Mouse (Mus musculus): Measurements from ENCODE around the gene Dmgdh.

Gene Dmgdh

DNA sequence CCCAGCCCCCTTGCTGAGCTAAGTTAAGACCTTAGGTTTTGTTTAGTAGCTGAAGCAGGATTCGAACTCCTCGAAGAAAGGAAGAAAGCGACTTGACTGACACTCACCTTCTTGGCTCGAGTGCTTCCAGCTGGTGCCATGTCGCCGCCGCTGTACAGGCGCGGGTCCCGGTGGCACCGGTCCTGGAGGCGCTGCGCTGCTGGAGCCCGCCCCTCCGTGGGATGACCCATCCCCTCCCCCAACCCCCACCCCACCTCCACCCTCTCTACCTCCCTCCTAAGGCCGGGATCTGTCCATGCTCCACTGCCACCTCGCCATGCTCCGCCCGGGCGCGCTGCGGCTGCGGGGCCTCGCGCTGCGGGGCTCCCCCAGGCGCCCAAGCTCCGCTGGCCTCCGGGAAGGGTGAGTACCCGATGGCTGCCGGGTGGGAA lies at the start of gene Dmgdh, which contains the start of gene Bhmt2:
Gene Dmgdh (plus strand): TSS at position 303 of the 431 bp plus-strand sequence.
Gene Bhmt2 (minus strand): TSS at position 172 of the 431 bp plus-strand sequence.
- ATAC-seq (ENCODE audit: insufficient number of reproducible peaks, low FRiP score, low TSS enrichment): no peak

DNA sequence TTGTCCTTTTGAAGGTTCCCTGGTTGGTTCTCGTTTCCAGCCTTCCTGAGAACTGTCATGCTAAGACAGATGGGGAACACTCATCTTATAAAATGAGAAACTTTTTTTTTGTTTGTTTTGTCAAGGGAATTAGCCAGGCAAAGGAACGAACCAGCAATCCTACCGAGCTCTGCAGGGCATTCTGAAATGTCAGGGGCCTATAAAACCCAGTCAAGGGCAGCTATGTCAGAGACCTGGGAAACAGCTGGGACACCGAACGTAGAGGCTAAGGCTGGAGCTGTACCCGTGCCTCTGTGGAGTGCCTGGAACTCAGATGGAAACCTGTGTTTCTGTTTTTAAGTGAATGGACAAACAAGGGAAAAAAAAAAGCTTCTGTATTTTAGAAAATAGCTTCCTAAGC lies 45.4 kb upstream of the Dmgdh start:
- ATAC-seq (ENCODE audit: insufficient number of reproducible peaks, low FRiP score, low TSS enrichment): no peak

DNA sequence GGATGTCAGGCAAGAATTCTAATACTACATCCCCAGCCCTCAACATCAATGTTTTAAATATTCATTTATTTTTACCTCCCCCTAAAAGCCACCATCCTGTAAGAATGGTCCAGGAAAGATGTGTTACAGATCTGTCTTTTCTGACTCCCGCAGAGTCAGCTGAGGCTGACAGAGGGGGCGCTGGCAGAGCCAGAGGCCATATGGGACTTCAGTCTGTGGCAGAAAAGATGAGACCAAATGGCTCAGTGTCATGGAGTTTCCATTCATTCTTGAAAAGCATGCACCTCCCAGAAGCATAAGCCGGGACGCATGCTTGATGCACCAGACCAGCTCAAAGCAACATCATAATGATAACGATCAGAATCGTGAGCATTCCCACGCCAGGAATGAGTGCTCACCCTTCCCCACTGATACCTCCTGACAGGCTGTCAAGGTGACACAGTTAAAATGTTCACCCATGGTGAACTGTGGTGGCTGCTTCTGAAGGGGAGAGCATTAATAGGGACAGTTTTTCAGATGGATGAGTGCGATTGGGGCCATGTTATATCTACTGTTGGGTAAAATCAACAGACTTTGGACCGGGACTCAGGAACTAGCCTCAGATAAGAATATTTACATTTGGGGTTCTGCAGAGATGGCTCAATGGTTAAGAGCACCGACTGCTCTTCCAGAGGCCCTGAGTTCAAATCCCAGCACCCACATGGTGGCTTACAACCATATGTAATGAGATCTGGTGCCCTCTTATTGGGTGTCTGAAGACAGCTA lies 43.1 kb upstream of the Dmgdh start:
- ATAC-seq (ENCODE audit: insufficient number of reproducible peaks, low FRiP score, low TSS enrichment): peak; percentile 60; the same call in 1 of the 2 replicates

DNA sequence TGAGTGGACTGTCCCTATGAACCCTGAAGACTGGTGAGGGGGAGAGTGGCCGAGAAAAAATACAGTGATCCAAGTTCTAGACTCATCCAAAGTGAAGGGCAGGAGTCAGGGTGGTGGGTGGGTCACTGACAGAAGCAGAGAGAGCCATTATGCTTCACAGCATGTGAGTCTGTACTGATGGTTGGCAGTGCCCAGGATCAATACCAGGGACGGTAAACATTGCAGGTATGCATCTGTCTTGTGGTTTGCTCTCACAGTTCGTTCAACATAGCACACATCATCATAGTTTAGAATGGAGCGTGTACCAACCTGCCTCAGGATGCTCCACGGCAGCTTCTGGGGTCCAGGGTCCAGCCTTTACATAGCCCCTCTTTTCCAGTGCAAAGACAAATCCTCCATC lies 41.3 kb upstream of the Dmgdh start:
- no peak for ATAC-seq (ENCODE audit: insufficient number of reproducible peaks, low FRiP score, low TSS enrichment)

DNA sequence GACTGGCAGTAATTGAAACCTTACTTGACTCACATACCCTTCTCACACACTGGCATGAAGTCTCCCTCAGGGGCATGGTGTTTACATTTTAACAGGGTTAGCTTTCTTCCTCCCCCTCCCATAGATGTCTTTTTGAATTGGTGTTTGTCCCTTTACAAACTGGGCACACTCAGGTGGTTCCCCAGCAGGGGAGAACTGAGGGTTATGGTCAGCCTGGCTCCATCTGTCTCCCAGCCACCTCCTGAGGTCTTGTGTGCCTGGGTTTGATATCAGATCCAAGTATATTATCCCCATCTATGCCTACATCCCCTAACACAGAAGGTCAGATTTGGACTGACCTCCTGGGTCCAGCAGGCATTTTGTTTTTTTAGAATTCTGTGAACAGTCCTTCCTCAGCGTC lies 37.7 kb upstream of the Dmgdh start:
- ATAC-seq (ENCODE audit: insufficient number of reproducible peaks, low FRiP score, low TSS enrichment): 0 out of 2 replicates have a peak, but pooled peaks have one; percentile 38

DNA sequence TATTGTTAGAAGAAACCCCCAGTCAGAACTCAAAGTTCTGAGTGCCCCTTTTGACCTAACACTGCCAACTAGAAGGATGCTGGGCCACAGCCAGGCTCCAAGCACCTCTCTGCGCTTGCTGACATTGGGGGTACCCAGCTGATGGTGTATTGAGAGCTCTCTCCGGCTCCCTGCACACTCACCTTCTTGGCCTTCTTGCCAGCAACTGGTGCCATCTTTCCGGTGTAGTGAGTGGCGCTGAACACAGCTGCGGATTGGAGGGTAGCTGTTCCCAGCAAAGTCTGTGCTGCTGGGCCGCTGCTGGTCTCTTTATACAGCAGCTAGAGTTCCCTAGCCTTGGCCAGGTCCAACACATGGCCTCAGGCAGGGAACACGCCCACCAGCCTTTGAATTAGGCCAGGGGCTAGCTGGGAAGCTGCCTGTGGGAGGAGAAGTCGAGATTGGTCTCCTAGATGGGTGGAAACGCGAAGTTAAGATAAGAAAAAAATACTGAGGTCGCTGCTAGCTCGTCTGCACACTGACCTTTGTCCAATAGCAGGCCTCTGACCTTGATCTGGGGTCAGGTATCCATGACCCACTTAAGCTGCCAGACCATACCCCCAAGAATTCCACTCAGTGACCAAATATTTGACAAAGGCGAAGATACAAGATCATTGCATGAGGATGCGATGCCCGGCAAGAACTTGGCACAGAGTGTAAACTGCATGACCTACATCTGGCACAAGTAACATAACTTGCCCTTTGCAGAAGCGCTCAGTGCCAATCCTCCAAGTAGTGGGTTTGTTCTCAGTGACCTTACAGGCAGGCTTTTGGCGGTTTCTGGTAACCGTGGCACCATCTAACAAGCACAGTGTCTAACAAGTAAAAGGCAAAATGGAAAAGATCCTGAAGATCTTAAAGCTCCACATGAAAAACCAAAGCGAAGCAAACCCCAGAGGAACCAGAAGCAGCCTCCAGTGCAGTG lies 36.7 kb upstream of the Dmgdh start, which contains the start of gene Bhmt:
Gene Bhmt (minus strand): TSS at position 680 of the 964 bp plus-strand sequence.
- no peak for ATAC-seq (ENCODE audit: insufficient number of reproducible peaks, low FRiP score, low TSS enrichment)

DNA sequence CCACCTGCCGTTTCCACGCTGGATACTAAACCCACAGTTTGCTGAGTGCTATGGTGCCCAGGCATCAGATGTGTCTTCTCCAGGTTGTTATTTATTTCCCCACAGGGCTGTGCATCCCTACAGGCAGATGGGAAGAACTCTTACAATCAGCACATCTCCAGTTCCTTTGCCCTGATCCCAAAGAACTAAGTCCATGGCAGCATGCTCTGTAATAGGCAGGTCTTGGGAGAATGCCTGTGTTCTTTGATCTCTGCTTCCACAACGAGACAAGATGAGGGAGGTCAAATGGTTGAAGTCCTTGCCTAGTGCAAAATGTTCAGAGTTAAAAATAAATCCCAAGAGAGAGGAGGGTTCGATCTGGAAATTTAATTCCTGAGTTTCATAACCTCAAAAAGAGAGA lies 34.6 kb upstream of the Dmgdh start:
- ATAC-seq (ENCODE audit: insufficient number of reproducible peaks, low FRiP score, low TSS enrichment): no peak

DNA sequence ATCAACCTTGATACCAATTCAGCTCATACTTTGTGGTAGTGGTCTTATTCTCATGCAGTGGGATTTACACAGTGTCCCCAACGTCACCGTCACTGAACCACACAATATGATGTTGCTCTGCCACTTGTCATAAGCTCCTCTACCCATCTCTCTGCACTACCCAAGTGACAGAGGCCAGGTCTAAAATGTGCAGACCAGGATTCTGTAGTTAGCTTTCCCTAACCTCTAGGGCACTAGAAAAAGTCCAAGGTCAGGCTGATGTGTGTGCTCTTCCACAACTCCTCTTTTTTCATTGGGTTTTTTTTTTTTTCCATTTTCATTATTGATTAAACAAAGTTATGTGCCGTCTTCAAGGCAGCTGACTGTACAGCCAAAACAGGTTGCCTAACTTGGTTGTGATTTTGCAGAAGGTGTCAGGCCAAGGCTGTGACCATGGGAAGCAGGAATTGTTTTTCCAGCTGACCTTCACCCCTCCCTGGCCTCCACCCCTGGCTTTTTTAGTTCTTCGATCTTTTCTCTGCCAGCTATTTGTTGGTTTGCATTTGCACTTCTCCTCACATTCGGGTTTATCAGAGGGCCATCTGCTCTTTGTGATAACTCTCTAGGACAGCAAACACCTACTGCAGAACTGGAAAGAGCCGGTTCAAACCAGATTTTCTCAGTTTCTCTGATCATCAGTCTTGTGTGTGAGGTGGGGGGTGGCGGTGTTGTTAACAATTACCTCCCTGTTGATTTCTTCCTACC lies 25.7 kb upstream of the Dmgdh start:
- no peak for ATAC-seq (ENCODE audit: insufficient number of reproducible peaks, low FRiP score, low TSS enrichment)

DNA sequence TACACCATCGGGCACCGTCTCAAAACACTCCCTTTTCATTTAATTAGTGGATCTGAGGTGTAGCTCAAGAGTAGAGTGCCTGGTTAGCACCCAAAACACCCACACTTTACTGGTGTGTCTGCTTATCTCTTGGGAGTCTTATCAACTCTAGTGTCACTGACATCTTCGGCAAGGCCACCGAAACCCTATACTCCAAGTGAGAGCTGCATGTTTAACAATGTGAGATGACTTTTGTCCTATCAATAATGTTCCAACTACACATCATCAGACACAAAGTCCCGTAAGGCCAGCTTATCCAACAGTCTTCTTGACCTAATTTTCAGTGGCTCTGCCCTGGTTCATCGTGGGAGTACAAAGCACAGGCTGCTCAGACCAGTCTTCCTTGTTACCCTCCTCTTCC lies 20.9 kb upstream of the Dmgdh start:
- ATAC-seq (ENCODE audit: insufficient number of reproducible peaks, low FRiP score, low TSS enrichment): no peak

DNA sequence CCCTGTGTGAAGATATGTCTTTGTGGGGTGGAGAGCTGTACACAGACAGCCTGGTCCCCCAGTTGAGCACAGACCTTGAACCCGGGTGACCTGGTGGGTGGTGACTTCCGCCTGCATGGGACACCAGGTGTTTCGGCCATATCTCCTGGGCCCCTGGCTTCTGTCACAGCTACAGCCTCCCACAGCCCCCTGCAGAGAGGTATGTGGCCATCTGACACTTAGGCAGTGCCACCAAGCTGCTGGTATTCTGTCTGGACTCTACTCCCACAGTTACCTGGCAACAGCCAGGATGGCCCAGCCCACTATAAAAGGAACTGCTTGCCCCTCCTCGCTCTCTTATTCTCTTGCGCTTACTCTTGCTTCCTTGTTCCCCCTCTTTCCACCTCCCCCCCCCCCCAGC lies 16.3 kb upstream of the Dmgdh start:
- ATAC-seq (ENCODE audit: insufficient number of reproducible peaks, low FRiP score, low TSS enrichment): 0 out of 2 replicates have a peak, but pooled peaks have one; percentile 40

DNA sequence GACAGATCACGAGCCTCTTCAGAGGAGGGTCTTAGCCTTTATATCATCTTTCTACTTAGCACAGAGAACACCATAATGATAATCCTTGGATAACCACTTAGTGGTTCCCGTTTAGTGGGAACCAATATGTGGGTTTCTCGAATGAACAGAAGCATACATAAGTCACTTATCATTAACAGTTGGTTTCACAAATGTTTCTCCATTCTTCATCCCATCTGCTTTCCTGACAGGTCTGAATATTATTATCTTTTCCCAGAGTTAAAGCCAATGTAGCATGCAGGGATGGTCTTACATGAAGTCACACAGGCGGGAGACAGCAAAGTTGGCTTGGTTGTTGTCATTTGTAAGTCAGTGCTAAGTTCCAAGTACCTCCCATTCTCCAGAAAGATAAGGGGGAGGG lies 6.6 kb upstream of the Dmgdh start:
- no peak for ATAC-seq (ENCODE audit: insufficient number of reproducible peaks, low FRiP score, low TSS enrichment)

DNA sequence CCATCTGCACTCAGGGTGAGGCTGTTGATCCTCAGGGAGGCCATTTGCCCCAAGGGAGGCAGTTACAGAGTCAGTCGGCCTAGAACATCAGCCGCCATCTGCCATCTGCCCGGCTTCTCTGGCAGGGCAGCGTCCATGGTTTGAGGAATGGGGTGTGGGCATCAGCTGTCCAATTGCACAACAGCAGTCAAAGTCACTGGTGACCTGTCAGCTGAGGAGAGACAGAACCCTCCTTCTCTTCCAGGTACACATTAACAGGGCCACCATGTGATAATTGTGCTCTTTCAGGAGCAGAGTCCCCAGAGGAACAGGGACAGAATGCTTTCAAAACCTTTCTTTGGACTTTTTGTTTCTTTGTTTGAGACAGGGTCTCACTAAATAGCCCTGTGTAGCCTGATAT lies 1.9 kb upstream of the Dmgdh start:
- no peak for ATAC-seq (ENCODE audit: insufficient number of reproducible peaks, low FRiP score, low TSS enrichment)

DNA sequence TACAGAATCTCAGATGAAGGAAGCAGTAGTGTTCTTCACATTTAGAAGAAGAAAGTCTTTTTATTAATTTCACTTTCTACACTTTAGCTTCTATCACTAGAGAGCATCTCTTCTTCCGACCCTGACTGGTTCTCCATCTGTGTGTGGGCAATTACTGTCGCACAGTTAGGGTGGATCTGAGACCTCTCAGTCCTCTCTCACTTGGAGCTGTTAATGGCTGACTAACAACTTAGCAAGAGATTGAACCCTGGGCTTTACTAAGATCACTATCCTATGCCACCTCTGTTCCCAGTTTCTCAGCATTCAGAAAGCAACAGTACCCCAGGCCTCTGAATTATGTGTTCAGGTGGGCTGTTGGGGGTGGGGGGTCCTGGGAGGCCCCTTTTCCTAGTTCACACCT lies 937 bp upstream of the Dmgdh start:
- no peak for ATAC-seq (ENCODE audit: insufficient number of reproducible peaks, low FRiP score, low TSS enrichment)

DNA sequence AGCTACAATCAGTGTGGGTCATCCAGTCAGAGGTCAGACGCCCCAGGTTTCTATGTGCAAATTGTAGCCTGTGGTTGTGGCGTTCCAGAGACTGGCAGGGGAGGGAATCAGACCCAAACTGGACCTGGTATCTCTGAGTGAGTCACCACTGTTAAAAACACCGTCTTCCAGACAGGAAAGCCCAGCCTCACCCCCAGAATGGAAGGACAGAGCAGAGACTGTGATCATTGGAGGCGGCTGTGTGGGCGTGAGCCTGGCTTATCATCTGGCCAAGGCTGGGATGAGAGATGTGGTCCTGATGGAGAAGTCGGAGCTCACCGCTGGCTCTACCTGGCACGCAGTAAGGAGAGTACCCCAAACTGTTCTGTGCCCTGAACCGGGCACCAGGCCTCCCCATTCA lies 2.6 kb downstream of the Dmgdh start:
- ATAC-seq (ENCODE audit: insufficient number of reproducible peaks, low FRiP score, low TSS enrichment): no peak

DNA sequence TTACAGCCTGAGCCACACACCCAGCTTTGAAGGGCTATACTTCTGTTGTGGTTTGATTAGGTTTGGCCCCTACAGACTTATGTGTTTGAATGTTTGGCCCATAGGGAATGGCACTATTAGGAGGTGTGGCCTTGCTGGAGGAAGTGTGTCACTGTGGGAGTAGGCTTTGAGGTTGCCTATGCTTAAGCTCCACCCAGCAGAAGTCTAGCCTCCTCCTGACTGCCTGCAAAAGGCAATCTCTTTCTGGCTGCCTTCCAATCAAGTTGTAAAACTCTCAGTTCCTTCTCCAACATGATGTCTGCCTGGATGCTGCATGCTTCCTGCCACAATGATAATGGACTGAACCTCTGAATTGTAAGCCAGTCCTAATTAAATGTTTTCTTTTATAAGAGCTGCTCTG lies 9.1 kb downstream of the Dmgdh start:
- ATAC-seq (ENCODE audit: insufficient number of reproducible peaks, low FRiP score, low TSS enrichment): no peak

DNA sequence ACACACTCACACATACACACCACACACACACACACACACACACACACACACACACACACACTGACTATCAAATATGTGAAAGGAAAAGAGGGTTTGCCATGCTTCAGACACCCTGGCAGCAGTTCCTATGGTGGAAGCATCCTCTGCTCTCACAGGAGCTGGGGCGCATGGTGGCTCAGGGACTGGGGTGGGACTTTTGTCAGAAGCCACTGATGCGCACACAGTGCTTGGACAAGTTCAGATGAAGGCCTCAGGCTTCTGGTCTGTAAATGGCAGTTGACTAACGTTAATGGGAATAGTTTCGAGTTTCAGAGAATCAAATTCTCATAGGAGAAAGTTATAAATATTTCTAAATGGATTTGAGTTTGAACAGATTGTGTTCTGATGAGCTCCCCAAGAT lies 11.0 kb downstream of the Dmgdh start:
- ATAC-seq (ENCODE audit: insufficient number of reproducible peaks, low FRiP score, low TSS enrichment): no peak

DNA sequence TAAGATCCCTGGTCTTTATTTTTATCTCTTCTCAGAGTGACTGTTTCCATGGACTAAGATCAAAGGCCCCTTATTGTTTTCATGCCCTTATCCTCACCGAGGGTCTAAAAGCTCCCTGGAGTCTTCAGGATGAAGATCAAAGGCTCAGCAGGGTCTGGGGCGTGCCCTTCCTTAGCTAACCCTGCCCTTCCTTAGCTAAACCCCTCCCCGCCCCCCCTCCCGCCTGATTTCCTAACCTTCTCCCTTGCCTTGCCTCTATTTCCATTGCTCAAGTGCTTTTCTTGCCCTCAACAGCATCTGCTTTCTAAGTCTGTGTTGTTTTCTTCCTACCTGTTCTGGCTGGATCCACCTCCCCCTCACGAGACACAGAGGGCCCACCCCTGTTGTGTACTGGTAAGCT lies 13.1 kb downstream of the Dmgdh start:
- no peak for ATAC-seq (ENCODE audit: insufficient number of reproducible peaks, low FRiP score, low TSS enrichment)

DNA sequence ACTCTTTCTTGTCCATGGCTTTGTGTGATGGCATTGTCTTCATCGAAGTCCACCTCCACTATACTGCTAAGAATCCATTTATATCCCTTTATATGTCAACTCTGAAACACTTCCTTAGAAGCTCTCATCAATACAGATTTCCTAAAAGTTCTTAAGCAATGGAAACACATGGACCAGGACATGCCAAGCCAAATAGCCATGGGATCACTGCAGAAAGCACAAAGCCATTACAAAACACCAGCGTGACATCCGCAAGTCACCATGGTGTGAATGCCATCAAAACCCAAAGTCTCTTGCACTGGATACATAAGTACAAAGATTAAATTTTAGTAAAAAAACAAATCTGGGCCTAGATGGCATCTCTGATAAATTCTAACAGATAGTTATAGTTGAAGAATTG lies 15.3 kb downstream of the Dmgdh start:
- ATAC-seq (ENCODE audit: insufficient number of reproducible peaks, low FRiP score, low TSS enrichment): no peak

DNA sequence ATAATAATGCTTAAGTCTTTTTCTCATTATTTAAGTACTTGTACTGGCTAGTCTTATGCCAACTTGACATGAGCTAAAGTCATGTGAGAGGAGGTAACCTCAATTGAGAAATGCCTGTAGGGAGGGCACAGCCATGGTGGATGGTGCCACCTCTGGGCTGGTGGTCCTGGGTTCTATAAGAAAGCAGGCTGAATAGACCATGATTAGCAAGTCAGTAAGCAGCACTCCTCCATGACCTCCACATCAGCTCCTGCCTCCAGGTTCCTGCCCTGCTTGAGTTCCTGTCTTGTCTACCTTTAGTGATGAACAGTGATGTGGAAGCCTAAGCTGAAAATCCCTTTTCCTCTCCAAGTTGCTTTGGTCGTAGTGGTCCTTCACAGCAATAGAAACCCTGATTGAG lies 16.6 kb downstream of the Dmgdh start:
- no peak for ATAC-seq (ENCODE audit: insufficient number of reproducible peaks, low FRiP score, low TSS enrichment)

DNA sequence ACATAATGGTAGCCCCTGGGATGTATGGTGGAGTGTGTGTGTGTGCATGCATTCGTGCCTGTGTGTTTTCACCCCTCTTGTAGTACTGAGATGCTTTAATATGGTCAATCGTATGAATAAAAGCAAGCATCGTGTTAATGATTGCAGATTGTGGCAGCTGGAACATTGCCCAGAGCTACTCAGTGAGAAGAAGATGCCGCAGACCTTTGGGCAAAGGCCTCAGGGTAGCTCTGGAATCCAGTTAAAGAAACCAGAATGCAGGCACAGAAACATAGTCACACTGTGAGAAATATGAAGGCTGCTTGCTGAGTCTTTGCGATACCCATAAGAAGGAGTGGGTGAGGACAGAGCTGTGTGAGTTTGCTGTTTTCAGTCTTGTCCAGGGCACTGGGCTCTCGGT lies 24.6 kb downstream of the Dmgdh start:
- no peak for ATAC-seq (ENCODE audit: insufficient number of reproducible peaks, low FRiP score, low TSS enrichment)

DNA sequence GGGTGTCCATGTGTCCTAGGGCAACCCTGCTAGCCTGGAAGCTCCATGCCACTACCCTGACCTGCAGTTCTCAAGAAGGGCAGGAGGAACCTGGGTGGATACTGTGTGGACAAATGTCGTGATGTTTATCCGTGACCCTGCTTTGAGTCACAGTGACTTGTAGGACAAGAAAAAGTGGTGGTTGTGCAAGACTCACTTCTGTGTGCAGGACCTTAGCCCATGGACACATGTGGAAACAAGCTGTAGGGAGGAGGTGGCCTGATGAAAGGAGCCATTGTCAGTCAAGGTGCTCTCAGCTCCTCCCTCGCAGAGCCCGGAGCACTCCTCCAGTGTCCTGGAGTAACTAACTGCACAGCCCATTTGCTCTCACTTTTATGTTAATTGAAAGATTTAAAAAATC lies 31.5 kb downstream of the Dmgdh start:
- ATAC-seq (ENCODE audit: insufficient number of reproducible peaks, low FRiP score, low TSS enrichment): no peak
